Mouse (Mus musculus) heart, postnatal 25 days (tissue): ENCODE results near the gene Bank1. TPM values are rescaled to one million over a fixed set of nuclear protein-coding genes. Genes with fewer than 3 reads are reported as not detected.
A peak's percentile ranks its signal among the peaks of the same experiment; 100 is the strongest.

Experiments used
- DNase-seq: peaks from one replicate; pipeline ENCODE4 v3.0.0; 2022; ENCODE audit warnings: low spot score
- intact Hi-C: fragments of 180-260 bp; cut with DNase I; formaldehyde crosslinking; loops from one replicate; pipeline ENCODE4 v1.15.1; 2025
- total RNA-seq, 2 experiments: library from RNA; stranded (reverse); gene quantifications; 2 replicates each; pipeline ENCODE4 v1.2.3; 2021

Bank1 gene
- total RNA-seq, 2 experiments from 2014 or later, result 0.68 to 1.1 TPM

- intact Hi-C loops, result no loop called here
These were observed 60.8 kb downstream of the Bank1 start for GRCm38 (mm10) chr3:136264969-136265595.

GRCm38 (mm10) chr3:136257761-136258160 is 68.1 kb downstream of the Bank1 start:
- intact Hi-C loops, result no loop called here
- no peak for DNase-seq

More at GRCm38 (mm10) chr3:136264969-136265595, 60.8 kb downstream of the Bank1 start:
- DNase-seq, result no peak

DNA sequence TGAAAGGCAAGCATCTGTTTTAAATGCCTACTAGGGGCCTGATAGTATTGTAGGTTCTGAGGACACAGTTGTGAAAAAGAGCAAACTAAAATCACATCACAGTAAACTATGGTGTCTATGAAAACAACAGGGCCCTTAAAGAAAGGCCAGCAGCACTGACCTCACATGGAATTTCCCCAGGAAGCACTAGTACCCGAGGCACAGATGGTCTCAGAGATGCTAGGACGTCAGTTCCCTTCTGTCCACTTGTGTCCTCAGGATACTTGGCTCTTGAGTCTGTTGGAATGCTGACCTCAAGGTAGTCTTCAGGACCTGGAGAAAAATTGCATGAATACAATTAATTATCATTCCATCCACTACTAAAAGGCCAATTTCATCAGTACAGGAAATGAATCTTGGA is 71.2 kb downstream of the Bank1 start:
- no peak for DNase-seq
- intact Hi-C loops, result no loop called here

GRCm38 (mm10) chr3:136252820-136253219 is 73.0 kb downstream of the Bank1 start:
- intact Hi-C loops, result no loop called here
- DNase-seq, result no peak

DNA sequence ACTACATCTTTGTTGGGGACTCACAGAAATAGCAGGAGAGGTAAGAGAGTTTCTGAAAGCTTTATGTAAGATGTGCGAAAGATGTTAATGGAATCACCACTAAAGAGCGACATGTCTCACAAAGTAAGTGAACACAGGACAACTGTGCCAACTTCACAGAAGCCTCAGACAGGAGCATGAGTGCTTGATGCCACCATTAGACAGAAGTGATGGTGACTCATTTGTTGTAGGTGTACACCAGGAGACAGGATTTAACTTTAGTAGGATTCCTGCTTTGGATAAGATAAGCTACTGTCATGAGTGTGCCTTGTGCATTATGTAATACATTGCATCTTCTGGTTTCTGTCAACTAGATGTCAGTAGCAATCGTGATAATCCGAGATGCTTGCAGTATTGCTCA is 74.3 kb downstream of the Bank1 start:
- intact Hi-C loops, result no loop called here

DNA sequence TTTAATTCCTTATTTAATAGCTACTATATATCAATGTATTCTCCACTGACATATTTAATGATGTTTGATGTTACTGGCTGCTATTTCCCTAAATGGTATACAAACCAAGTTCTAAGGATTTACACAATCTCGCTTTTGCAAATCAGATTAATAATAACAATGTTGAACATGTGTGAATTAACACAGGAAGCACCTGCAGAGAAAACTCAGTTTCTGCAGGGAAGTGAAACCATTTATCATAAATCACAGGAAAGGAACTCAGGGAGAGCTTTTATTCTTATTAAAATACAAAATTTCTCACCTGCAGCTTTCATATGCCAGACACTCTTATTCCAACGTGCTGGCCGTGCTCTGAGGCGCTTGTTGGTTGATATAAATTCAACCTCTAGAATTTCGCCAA is 78.5 kb downstream of the Bank1 start:
- intact Hi-C loops, result no loop called here
- DNase-seq, result no peak

More for the DNA sequence above, 74.3 kb downstream of the Bank1 start:
- no peak for DNase-seq

DNA sequence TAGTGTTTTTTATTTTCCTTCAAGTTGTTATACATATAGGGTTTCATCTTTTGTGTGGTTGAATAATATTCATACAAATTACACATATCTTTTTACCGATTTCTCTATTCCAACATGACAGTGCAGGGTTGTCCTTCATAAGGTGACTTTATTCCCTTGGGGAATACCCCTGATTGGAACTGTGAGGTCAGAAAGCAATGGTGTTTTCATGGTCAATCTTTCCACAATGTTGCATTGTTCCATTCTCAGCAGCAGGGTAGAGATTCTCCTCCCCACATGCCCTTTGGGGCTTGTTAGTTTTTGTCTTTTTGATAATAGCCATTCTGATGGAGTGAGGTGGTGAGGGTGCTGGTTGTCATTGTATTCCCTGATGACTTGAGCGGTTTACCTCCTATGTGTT is 80.9 kb downstream of the Bank1 start:
- intact Hi-C loops, result no loop called here

DNA sequence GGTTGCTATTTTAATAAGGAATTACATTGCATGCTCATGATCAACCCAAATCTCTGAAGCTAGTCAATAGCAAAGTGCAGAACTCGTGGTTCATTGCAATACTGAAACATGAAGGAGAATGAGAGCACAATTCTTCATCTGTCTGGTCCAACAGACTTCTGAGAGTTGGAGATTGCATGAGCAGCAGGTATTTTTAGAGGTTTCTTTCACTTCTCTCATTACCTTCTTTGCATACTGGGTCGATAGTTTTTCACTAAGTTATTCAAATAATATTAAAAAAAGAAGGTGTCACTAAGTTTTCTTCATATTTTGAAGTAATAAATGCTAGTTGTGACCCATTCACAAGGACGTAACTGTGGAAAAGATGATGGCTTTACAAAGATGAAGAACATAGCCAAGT is 87.1 kb downstream of the Bank1 start:
- intact Hi-C loops, result no loop called here
- DNase-seq, result no peak

More for the DNA sequence above, 80.9 kb downstream of the Bank1 start:
- no peak for DNase-seq

DNA sequence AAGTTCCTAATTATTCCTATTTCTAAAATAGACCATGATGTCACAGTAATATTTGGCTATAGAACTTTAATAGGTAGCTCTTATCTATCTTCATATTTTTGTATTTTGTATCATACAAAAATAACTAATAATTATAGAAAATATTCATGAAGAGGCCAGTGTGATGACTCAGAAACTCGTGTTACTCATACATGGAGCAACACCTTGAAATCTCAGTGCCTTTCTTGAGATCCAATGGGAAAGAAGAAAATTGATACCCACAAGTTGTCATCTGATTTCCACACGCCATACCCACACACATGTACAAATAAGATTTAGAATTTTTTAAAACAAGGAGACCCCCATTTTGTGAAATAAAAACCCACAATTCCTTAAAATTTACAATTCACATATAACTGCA is 92.4 kb downstream of the Bank1 start:
- DNase-seq, result no peak
- intact Hi-C loops, result no loop called here

- intact Hi-C loops, result no loop called here
- no peak for DNase-seq
These were observed 95.2 kb downstream of the Bank1 start for GRCm38 (mm10) chr3:136230602-136231151.

DNA sequence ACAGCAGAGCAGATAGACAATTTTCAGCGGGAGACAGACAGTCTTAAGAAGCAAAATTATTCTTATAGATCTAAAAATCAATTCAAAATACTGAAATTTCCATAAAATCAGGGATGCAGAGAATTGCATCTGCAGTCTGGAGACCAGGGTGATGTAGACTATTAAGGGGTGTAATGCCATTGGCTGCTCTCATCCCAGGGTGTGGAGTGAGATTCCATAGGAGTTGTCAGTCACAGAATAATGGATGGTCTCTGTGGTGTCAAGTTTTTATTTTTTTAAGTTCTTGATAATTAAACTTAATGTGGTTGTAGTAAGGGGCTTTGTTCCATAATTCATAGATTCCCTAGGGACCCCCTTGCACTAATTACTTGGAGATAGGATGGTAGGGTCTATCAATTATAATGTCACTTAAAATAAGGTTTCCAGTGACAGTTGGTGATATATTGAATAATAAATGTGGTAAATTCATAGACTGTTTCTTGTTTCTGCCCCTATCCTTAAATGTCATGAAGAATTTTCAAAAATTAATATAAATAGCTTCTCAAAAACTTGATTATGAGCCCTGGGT is 136.1 kb downstream of the Bank1 start:
- DNase-seq, result no peak
- intact Hi-C loops, result no loop called here

DNA sequence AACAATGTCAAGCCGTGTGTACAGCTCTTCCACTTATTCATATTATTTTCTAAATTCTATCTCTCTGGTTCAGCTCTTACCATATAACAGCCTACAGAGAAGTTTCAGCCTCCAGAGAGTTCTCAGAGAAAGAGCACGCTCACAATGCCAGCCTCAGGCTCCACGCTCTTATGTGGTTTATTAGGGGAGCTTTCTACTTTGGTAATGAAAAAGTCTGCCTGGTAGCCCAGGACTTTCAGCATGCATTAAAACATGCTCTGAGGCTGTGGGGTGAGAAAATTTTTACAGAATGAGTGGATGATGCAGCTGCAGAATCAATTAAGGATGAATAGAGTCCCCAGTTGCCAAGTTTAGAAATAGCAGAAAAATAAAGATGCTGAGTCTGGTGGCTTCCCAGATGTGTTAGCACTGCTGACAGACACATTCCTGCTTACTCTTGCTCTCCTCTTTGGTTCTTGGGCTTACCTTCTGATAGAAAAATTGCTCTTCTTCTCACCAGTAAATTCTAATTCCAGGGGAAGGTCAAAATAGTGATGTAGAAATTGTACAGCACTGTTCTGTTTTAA is 139.2 kb downstream of the Bank1 start:
- intact Hi-C loops, result no loop called here
- no peak for DNase-seq

GRCm38 (mm10) chr3:136171631-136172030 is 154.2 kb downstream of the Bank1 start:
- intact Hi-C loops, result no loop called here
- DNase-seq, result no peak

DNA sequence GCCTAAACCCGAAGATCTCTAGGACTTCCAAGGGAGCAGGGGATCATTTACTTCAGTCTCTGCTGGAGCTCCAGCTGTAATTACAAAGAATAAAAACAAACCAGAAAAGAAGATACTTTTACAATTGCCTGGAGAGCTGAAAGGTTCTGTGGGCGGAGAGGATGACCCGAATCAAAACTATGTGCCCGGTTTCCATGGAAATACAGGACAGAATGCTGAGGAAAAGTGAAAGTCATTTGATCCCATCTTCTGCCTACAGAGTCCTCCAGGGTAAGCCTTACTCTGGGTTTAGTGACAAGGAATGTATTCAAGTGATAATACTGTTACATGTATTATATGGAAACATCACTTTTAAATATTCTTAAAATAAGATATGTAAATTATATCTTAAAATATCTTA is 157.8 kb downstream of the Bank1 start:
- no peak for DNase-seq
- intact Hi-C loops, result no loop called here

GRCm38 (mm10) chr3:136166671-136167070 is 159.2 kb downstream of the Bank1 start:
- intact Hi-C loops, result no loop called here
- no peak for DNase-seq

DNA sequence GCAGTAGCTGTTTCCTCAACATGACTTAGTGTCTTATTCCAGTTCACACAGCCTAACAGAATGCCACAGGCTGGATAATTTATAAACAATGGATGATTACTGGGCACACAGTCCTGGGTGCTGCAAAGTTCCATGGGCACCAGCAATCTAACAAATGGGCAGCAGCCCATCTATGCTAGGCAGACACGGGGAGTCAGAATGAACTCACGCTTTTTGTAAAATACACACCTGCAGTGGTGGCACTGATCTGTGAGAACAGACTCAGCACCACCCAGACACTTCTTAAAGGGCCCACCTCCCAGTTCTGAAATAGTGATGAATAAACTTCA is 159.9 kb downstream of the Bank1 start:
- DNase-seq, result no peak
- intact Hi-C loops, result no loop called here

- intact Hi-C loops, result no loop called here
- DNase-seq, result peak; percentile 2
These were observed 160.5 kb downstream of the Bank1 start for GRCm38 (mm10) chr3:136165167-136166032.

- intact Hi-C loops, result no loop called here
- no peak for DNase-seq
These were observed 167.8 kb downstream of the Bank1 start for GRCm38 (mm10) chr3:136158059-136158458.

DNA sequence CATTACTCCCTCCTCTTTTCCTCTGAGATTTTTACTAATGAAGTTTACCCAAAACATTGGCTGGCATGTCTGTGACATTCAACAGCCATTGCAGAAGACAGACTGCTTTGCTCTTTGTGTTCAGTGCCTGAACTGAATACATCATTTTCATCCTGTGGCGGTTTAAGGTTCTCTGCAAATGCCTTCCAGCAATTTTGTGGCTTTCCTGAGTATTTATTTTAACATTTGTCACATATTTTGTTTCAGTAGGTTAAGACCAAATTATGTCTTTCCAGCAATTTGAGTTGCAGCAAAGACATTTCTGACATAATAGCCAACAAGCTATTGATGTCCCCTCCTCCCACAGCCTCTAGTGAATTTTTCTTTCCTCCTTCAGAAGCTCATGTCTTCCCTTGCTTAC is 170.3 kb downstream of the Bank1 start:
- intact Hi-C loops, result no loop called here
- DNase-seq, result no peak

DNA sequence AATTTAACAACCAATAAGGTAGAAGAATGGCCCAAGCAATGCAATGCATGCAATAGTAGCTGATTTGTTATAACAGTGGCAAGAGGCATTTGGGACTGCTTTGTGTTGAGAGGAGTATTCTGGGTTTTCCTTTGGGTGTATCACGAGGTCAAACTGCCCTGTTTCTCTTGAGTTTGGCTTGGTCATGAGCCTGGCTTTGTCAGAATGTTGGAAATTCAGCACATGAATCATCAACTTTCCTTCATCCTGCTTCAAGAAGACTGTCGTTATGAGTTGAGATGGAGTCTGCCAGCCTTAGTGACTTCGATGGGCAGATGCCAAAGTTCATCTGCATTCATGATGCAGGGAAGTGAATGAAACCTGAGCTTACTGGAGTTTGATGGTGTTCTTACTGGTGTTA is 175.0 kb downstream of the Bank1 start:
- intact Hi-C loops, result no loop called here
- no peak for DNase-seq

DNA sequence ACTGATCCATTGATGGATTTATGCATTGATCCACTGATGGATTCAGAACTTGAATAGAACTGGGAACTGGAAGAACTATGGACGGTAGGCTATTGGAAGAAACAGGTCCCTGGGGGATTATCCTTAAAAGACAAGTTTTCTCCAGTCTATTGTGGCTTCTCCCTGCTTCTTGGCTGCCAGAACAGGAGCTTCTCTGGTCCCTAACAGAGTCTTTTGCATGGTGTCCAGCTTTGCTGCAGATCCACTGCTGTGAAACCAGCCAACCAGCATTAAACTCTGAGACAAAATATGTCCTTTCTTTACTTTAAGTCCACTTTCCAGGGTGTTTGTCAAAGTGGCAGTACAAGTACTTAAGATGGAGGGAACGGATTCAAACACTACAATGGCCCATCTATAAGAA is 178.7 kb downstream of the Bank1 start:
- intact Hi-C loops, result no loop called here
- no peak for DNase-seq
